Mouse (Mus musculus) forebrain, embryonic 16.5 days (tissue): ENCODE results near the gene Dhx37. TPM values are rescaled to one million over a fixed set of nuclear protein-coding genes. Genes with fewer than 3 reads are reported as not detected.
A peak's percentile ranks its signal among the peaks of the same experiment; 100 is the strongest.

ENCODE experiments used
- ATAC-seq: fragments of 200-750 bp; cut with Nextera tagmentation; 2 replicates; pipeline ENCODE4 v1.8.0; 2017; ENCODE audit warnings: mild to moderate bottlenecking, moderate library complexity
- H3K27ac ChIP-seq: fragments of 300-500 bp; sonication (generic); 2 replicates; pipeline ENCODE4 v1.5.1; 2014; ENCODE audit warnings: low read length, control low read depth
- H3K27me3 ChIP-seq: fragments of 300-500 bp; sonication (generic); replicated peaks from 2 replicates; pipeline ENCODE4 v1.6.1; 2014; ENCODE audit warnings: low read length; ENCODE audit not compliant: control insufficient read depth, insufficient read depth
- H3K36me3 ChIP-seq: fragments of 300-500 bp; sonication (generic); 2 replicates; pipeline ENCODE4 v1.6.1; 2014; ENCODE audit not compliant: control insufficient read depth, insufficient read depth
- H3K4me1 ChIP-seq: fragments of 300-500 bp; sonication (generic); replicated peaks from 2 replicates; pipeline ENCODE4 v1.6.1; 2014; ENCODE audit warnings: low read length; ENCODE audit not compliant: control insufficient read depth, insufficient read depth
- H3K4me2 ChIP-seq: fragments of 300-500 bp; sonication (generic); 2 replicates; pipeline ENCODE4 v1.6.1; 2014; ENCODE audit warnings: mild to moderate bottlenecking, low read length, control low read depth
- H3K4me3 ChIP-seq: fragments of 300-500 bp; sonication (generic); replicated peaks from 2 replicates; pipeline ENCODE4 v1.5.1; 2014; ENCODE audit warnings: mild to moderate bottlenecking, low read length, control low read depth
- H3K9ac ChIP-seq: fragments of 300-500 bp; sonication (generic); replicated peaks from 2 replicates; pipeline ENCODE4 v1.6.1; 2014; ENCODE audit warnings: low read depth, low read length, control low read depth
- H3K9me3 ChIP-seq: fragments of 300-500 bp; sonication (generic); 2 replicates; pipeline ENCODE4 v1.6.1; 2016; ENCODE audit warnings: low read length; ENCODE audit not compliant: control insufficient read depth
- WGBS: fragments of 180-500 bp; shearing (Covaris S2); extraction: QIAGEN DNeasy Blood & Tissue Kit; methylation state at CpG from one replicate; pipeline ENCODE4 v1.1.7; 2014; 5-methylcytosine and 5-hydroxymethylcytosine counted together
- polyA plus RNA-seq: library from polyadenylated mRNA; unstranded; fragments of >200 nt; fragmentation: Nextera tagmentation; extraction: Ambion mirVana; gene quantifications from 2 replicates; pipeline ENCODE4 v1.2.1, GENCODE M21; 2015

Gene Dhx37
- polyA plus RNA-seq, 1 experiment from 2014 or later = 13.5 TPM

GRCm38 (mm10) chr5:125381954-125382672, 51.8 kb downstream of the Dhx37 start:
- ATAC-seq = 0 out of 2 replicates have a peak, but pooled peaks have one; percentile 12
- peaks cover 15% of the 10 kb centered on the region for H3K4me1 ChIP-seq
- no peaks in the 10 kb centered on the region for H3K9me3 ChIP-seq
- H3K27me3 ChIP-seq = no peaks in the 10 kb centered on the region
- H3K36me3 ChIP-seq = peaks cover 8% of the 10 kb centered on the region; the same call in 1 of the 2 replicates
- H3K9ac ChIP-seq = no peak overlapping the region
- no peak overlapping the region for H3K27ac ChIP-seq
- H3K4me2 ChIP-seq = no peak overlapping the region
- no peak overlapping the region for H3K4me3 ChIP-seq
- WGBS = 78% methylated on average over 5 of the region's 5 CpGs

- 86% methylated on average over 5 of the region's 5 CpGs for WGBS
- Histone ChIP-seq H3K27me3 (no peaks in the 10 kb centered on the region), H3K9me3 (no peaks in the 10 kb centered on the region), H3K4me2 (no peak overlapping the region), H3K4me3 (no peak overlapping the region), H3K4me1 (no peaks in the 10 kb centered on the region; the same call in 1 of the 2 replicates), H3K27ac (no peak overlapping the region), H3K9ac (no peak overlapping the region), H3K36me3 (no peaks in the 10 kb centered on the region)
- ATAC-seq = no peak
Observed at GRCm38 (mm10) chr5:125378919-125379318, 55.0 kb downstream of the Dhx37 start.

GRCm38 (mm10) chr5:125377214-125377613, 56.7 kb downstream of the Dhx37 start:
- Histone ChIP-seq H3K27me3 (no peaks in the 10 kb centered on the region), H3K4me1 (no peaks in the 10 kb centered on the region), H3K9ac (no peak overlapping the region), H3K4me2 (no peak overlapping the region), H3K36me3 (no peaks in the 10 kb centered on the region), H3K9me3 (no peaks in the 10 kb centered on the region), H3K27ac (no peak overlapping the region), H3K4me3 (no peak overlapping the region)
- no peak for ATAC-seq
- 73% methylated on average over 7 of the region's 7 CpGs for WGBS

GRCm38 (mm10) chr5:125375871-125376270, 58.0 kb downstream of the Dhx37 start:
- no peaks in the 10 kb centered on the region for H3K9me3 ChIP-seq
- H3K9ac ChIP-seq = no peak overlapping the region
- H3K4me2 ChIP-seq = no peak overlapping the region
- H3K27ac ChIP-seq = no peak overlapping the region
- ATAC-seq = no peak
- no peak overlapping the region for H3K4me3 ChIP-seq
- no peaks in the 10 kb centered on the region for H3K27me3 ChIP-seq
- WGBS = 87% methylated on average over 2 of the region's 2 CpGs
- H3K36me3 ChIP-seq = no peaks in the 10 kb centered on the region
- H3K4me1 ChIP-seq = no peaks in the 10 kb centered on the region

GRCm38 (mm10) chr5:125372027-125372426, 61.9 kb downstream of the Dhx37 start:
- Histone ChIP-seq H3K4me2 (no peak overlapping the region), H3K4me3 (no peak overlapping the region), H3K9me3 (no peaks in the 10 kb centered on the region), H3K27me3 (no peaks in the 10 kb centered on the region), H3K36me3 (no peaks in the 10 kb centered on the region), H3K27ac (no peak overlapping the region), H3K4me1 (no peaks in the 10 kb centered on the region), H3K9ac (no peak overlapping the region)
- 91% methylated on average over 4 of the region's 4 CpGs for WGBS
- no peak for ATAC-seq

- Histone ChIP-seq H3K4me2 (no peak overlapping the region), H3K27me3 (no peaks in the 10 kb centered on the region), H3K4me1 (no peaks in the 10 kb centered on the region), H3K9ac (no peak overlapping the region), H3K27ac (no peak overlapping the region), H3K36me3 (no peaks in the 10 kb centered on the region), H3K9me3 (no peaks in the 10 kb centered on the region), H3K4me3 (no peak overlapping the region)
- no peak for ATAC-seq
- WGBS = 76% methylated on average over 7 of the region's 7 CpGs
Observed at GRCm38 (mm10) chr5:125370950-125371693, 62.8 kb downstream of the Dhx37 start.

- no peaks in the 10 kb centered on the region for H3K4me1 ChIP-seq
- H3K9ac ChIP-seq = no peak overlapping the region
- no peak overlapping the region for H3K27ac ChIP-seq
- no peaks in the 10 kb centered on the region for H3K27me3 ChIP-seq
- no peaks in the 10 kb centered on the region for H3K36me3 ChIP-seq
- ATAC-seq = 0 out of 2 replicates have a peak, but pooled peaks have one; percentile 23
- no peaks in the 10 kb centered on the region for H3K9me3 ChIP-seq
- no peak overlapping the region for H3K4me2 ChIP-seq
- H3K4me3 ChIP-seq = no peak overlapping the region
- WGBS = under 1% methylated on average over 4 of the region's 4 CpGs
Observed at GRCm38 (mm10) chr5:125368568-125368967, 65.4 kb downstream of the Dhx37 start.

- Histone ChIP-seq H3K9ac (no peak overlapping the region), H3K27me3 (no peaks in the 10 kb centered on the region), H3K4me3 (no peak overlapping the region), H3K4me1 (no peaks in the 10 kb centered on the region), H3K27ac (no peak overlapping the region), H3K4me2 (no peak overlapping the region), H3K9me3 (no peaks in the 10 kb centered on the region), H3K36me3 (no peaks in the 10 kb centered on the region)
- 64% methylated on average over 5 of the region's 5 CpGs for WGBS
- no peak for ATAC-seq
Observed at GRCm38 (mm10) chr5:125368156-125368555, 65.8 kb downstream of the Dhx37 start.

- Histone ChIP-seq H3K9ac (no peak overlapping the region), H3K27ac (no peak overlapping the region), H3K4me1 (0 out of 2 replicates have a peak, but pooled peaks cover 5% of the 10 kb centered on the region), H3K27me3 (no peaks in the 10 kb centered on the region), H3K36me3 (no peaks in the 10 kb centered on the region), H3K9me3 (no peaks in the 10 kb centered on the region), H3K4me3 (no peak overlapping the region), H3K4me2 (no peak overlapping the region)
- ATAC-seq = no peak
- WGBS = 82% methylated on average over 4 of the region's 4 CpGs
Observed at GRCm38 (mm10) chr5:125364851-125365429, 69.0 kb downstream of the Dhx37 start.
